Mouse (Mus musculus) urinary bladder, postnatal 4 days (tissue): Measurements from ENCODE around the gene Glrx2.
"Not testable (repeated sequence)": the region's sequence is repeated elsewhere in the genome, so short reads cannot be mapped to it uniquely, and the experiment has no call there.

ENCODE experiments used
- DNase-seq, 2 experiments: peaks; one replicate each; pipeline ENCODE4 v3.0.0; 2021 to 2022; ENCODE audit warnings: low spot score in 2 of 2

The Glrx2 gene

GRCm38 (mm10) chr1:143716038-143716437 is at the start of gene Glrx2:
TSS of gene Glrx2 (plus strand) at chr1:143716338.
- DNase-seq = not testable (repeated sequence)

GRCm38 (mm10) chr1:143675734-143676361 is 40.3 kb upstream of the Glrx2 start:
- DNase-seq = no peak

GRCm38 (mm10) chr1:143681108-143681507 is 35.0 kb upstream of the Glrx2 start:
- no peak for DNase-seq

- DNase-seq = no peak
Measured at GRCm38 (mm10) chr1:143684849-143685248, 31.3 kb upstream of the Glrx2 start.

GRCm38 (mm10) chr1:143701736-143702135 is 14.4 kb upstream of the Glrx2 start:
- no peak for DNase-seq

GRCm38 (mm10) chr1:143702141-143702740 is 13.9 kb upstream of the Glrx2 start:
- DNase-seq = peak in 1 of 2 experiments; percentile 62

- peak; percentile 86 to 92 for DNase-seq
Measured at GRCm38 (mm10) chr1:143702741-143703262, 13.3 kb upstream of the Glrx2 start, which contains the start of gene Cdc73. TSS of gene Cdc73 (minus strand) at chr1:143702893.

GRCm38 (mm10) chr1:143707006-143707405 is 9.1 kb upstream of the Glrx2 start:
- DNase-seq = no peak

- DNase-seq = no peak
Measured at GRCm38 (mm10) chr1:143708361-143708760, 7.8 kb upstream of the Glrx2 start.

GRCm38 (mm10) chr1:143709966-143710626 is 6.0 kb upstream of the Glrx2 start:
- DNase-seq = no peak

GRCm38 (mm10) chr1:143710627-143710976 is 5.5 kb upstream of the Glrx2 start:
- DNase-seq = no peak

GRCm38 (mm10) chr1:143724456-143725064 is 8.4 kb downstream of the Glrx2 start:
- no peak for DNase-seq

GRCm38 (mm10) chr1:143727701-143728445 is 11.7 kb downstream of the Glrx2 start:
- DNase-seq = no peak

- DNase-seq = no peak
Measured at GRCm38 (mm10) chr1:143730899-143731298, 14.8 kb downstream of the Glrx2 start.

GRCm38 (mm10) chr1:143731691-143732090 is 15.6 kb downstream of the Glrx2 start:
- no peak for DNase-seq

- no peak for DNase-seq
Measured at GRCm38 (mm10) chr1:143733914-143734410, 17.8 kb downstream of the Glrx2 start.

- no peak for DNase-seq
Measured at GRCm38 (mm10) chr1:143738811-143739210, 22.7 kb downstream of the Glrx2 start.

- DNase-seq = peak; percentile 77 to 82
Measured at GRCm38 (mm10) chr1:143739361-143740350, 23.5 kb downstream of the Glrx2 start.

- no peak for DNase-seq
Measured at GRCm38 (mm10) chr1:143740581-143740980, 24.4 kb downstream of the Glrx2 start.

- no peak for DNase-seq
Measured at GRCm38 (mm10) chr1:143741331-143741730, 25.2 kb downstream of the Glrx2 start.
